Comparison of ENCODE assay signal across 10 mouse cellular contexts in the genomic region with DNA sequence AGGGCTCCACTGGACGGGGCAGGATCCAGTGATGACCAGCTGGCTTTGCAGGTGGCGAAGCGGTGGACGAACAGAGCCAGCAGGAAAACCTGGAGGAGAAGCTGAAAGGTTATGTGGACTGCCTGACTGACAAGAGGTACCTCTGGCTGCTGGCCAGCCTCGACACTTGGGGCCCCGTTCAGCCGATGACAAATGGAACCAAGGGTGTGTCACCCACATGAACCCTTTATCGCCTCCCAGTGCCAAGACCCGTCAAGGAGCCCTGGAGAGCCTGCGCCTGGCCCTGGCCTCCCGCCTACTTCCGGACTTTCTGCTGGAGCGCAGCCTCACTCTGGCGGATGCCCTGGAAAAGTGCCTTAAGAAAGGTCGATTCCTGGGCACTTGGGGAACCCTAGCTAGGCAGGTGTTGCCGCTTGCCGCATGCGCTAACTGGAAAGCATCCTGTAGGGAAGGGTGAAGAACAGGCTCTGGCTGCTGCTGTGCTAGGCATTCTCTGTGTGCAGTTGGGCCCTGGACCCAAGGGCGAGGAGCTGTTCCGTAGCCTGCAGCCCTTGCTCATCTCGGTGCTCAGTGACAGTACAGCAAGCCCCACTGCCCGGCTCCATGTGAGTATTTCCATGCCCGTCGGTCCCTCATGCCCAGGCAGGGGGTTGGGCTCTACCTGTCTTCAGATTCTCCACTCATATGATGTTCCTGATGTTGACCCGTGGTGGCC. TPM values are rescaled to one million over a fixed set of nuclear protein-coding genes. Genes with fewer than 3 reads are reported as not detected.
DNase-seq lines count a peak whose midpoint lies in the region; ATAC-seq and TF ChIP-seq lines count a peak whose summit lies in the region.
"Had no signal": no experiment of that assay in that cellular context is flagged by ENCODE, and none has a peak within 500 bp of the region (broad histone marks: within the 10 kb centered on the region; RNA-seq: fewer than 3 reads in every experiment).

No protein-coding gene starts in this region.

- TF ChIP-seq CTCF in stomach, postnatal 0 days (IDR thresholded peaks at IDR 0.05; ENCODE audit: low read depth) = peak; percentile 29; the same call in 1 of the 2 replicates
- TF ChIP-seq CTCF in hindbrain, postnatal 0 days (IDR thresholded peaks at IDR 0.05; ENCODE audit: low read depth) = no peak

- no peak overlapping the region; the same call in 1 of the 2 replicates for H3K4me2 ChIP-seq in kidney, embryonic 15.5 days
- peak overlapping the region; percentile 44 for H3K4me2 ChIP-seq in heart, embryonic 16.5 days (ENCODE audit: low read depth, low read length)
- H3K4me2 ChIP-seq in stomach, postnatal 0 days (replicated peaks; ENCODE audit: low read depth) = peak overlapping the region; percentile 29; the same call in 1 of the 2 replicates
- H3K4me2 ChIP-seq in hindbrain, postnatal 0 days (ENCODE audit: low read depth, low read length) = no peak overlapping the region
- H3K4me2 ChIP-seq: hindbrain, embryonic 12.5 days had no signal

- no peak overlapping the region for H3K4me3 ChIP-seq in kidney, embryonic 15.5 days (replicated peaks)
- peak overlapping the region; percentile 12; the same call in 1 of the 2 replicates for H3K4me3 ChIP-seq in heart, embryonic 16.5 days (ENCODE audit: low read length)
- 0 out of 2 replicates have a peak overlapping the region, but pooled peaks have one; percentile 6 for H3K4me3 ChIP-seq in stomach, postnatal 0 days (ENCODE audit: low read depth, low read length)
- no peak overlapping the region for H3K4me3 ChIP-seq in hindbrain, postnatal 0 days (ENCODE audit: low read length)
- H3K4me3 ChIP-seq: hindbrain, embryonic 12.5 days had no signal

- H3K9ac ChIP-seq in kidney, embryonic 15.5 days = no peak overlapping the region
- H3K9ac ChIP-seq in heart, embryonic 16.5 days (ENCODE audit: low read length) = peak overlapping the region; percentile 51
- H3K9ac ChIP-seq in stomach, postnatal 0 days (ENCODE audit: low read length) = peak overlapping the region; percentile 13; the same call in 1 of the 2 replicates
- no peak overlapping the region for H3K9ac ChIP-seq in hindbrain, postnatal 0 days (replicated peaks; ENCODE audit: low read length)
- H3K9ac ChIP-seq: hindbrain, embryonic 12.5 days had no signal

- TF ChIP-seq EP300 in stomach, postnatal 0 days (optimal IDR thresholded peaks at IDR 0.05) = no peak

- 84% methylated on average over 25 of the region's 25 CpGs for WGBS in kidney, embryonic 15.5 days
- 62% methylated on average over 25 of the region's 25 CpGs for WGBS in heart, embryonic 16.5 days
- 65% methylated on average over 25 of the region's 25 CpGs for WGBS in stomach, postnatal 0 days
- WGBS in hindbrain, postnatal 0 days = 88% methylated on average over 25 of the region's 25 CpGs

- H3K27ac ChIP-seq in kidney, embryonic 15.5 days = no peak overlapping the region
- peak overlapping the region; percentile 73 for H3K27ac ChIP-seq in heart, embryonic 16.5 days (ENCODE audit: low read length)
- H3K27ac ChIP-seq in stomach, postnatal 0 days (replicated peaks) = peak overlapping the region; percentile 89
- no peak overlapping the region for H3K27ac ChIP-seq in hindbrain, postnatal 0 days
- H3K27ac ChIP-seq: hindbrain, embryonic 12.5 days had no signal

- H3K27me3 ChIP-seq in kidney, embryonic 15.5 days = no peaks in the 10 kb centered on the region
- H3K27me3 ChIP-seq in heart, embryonic 16.5 days (ENCODE audit: control insufficient read depth, insufficient read depth, low read length) = no peaks in the 10 kb centered on the region
- H3K27me3 ChIP-seq in stomach, postnatal 0 days (ENCODE audit: control insufficient read depth, insufficient read depth, low read length) = no peaks in the 10 kb centered on the region
- H3K27me3 ChIP-seq in hindbrain, postnatal 0 days (ENCODE audit: insufficient read depth, low read length) = no peaks in the 10 kb centered on the region
- H3K27me3 ChIP-seq: hindbrain, embryonic 12.5 days; Patski had no signal

- peaks cover 55% of the 10 kb centered on the region for H3K36me3 ChIP-seq in kidney, embryonic 15.5 days
- peaks cover 28% of the 10 kb centered on the region for H3K36me3 ChIP-seq in heart, embryonic 16.5 days (ENCODE audit: control insufficient read depth, insufficient read depth)
- H3K36me3 ChIP-seq in stomach, postnatal 0 days (ENCODE audit: control insufficient read depth, insufficient read depth, low read length) = peaks cover 30% of the 10 kb centered on the region
- peaks cover 26% of the 10 kb centered on the region for H3K36me3 ChIP-seq in hindbrain, postnatal 0 days (ENCODE audit: insufficient read depth, low read length)

- intact Hi-C loops in left cerebral cortex, postnatal 25 days (cut with DNase I) = no loop called here

- no peaks in the 10 kb centered on the region for H3K9me3 ChIP-seq in kidney, embryonic 15.5 days (replicated peaks)
- no peaks in the 10 kb centered on the region for H3K9me3 ChIP-seq in heart, embryonic 16.5 days (replicated peaks; ENCODE audit: control insufficient read depth, low read length)
- H3K9me3 ChIP-seq in stomach, postnatal 0 days (ENCODE audit: control insufficient read depth, low read length) = no peaks in the 10 kb centered on the region
- no peaks in the 10 kb centered on the region for H3K9me3 ChIP-seq in hindbrain, postnatal 0 days (ENCODE audit: low read length)
- H3K9me3 ChIP-seq: hindbrain, embryonic 12.5 days had no signal

- peak; percentile 73 for DNase-seq in kidney, adult 18-20 months
- DNase-seq in lung, adult 18-20 months = peak; percentile 89 to 93
- peak; percentile 94 for DNase-seq in stomach, postnatal 0 days (ENCODE audit: low spot score)
- no peak for DNase-seq in left cerebral cortex, postnatal 25 days (ENCODE audit: low spot score in 2 of 2)
- DNase-seq in hindbrain, postnatal 0 days (ENCODE audit: low spot score) = no peak
- no peak for DNase-seq in embryo, embryonic 10 days (ENCODE audit: low spot score)

- peaks cover 20% of the 10 kb centered on the region for H3K4me1 ChIP-seq in kidney, embryonic 15.5 days
- H3K4me1 ChIP-seq in heart, embryonic 16.5 days (ENCODE audit: control insufficient read depth, insufficient read depth, low read length) = peaks cover 58% of the 10 kb centered on the region
- peaks cover 4% of the 10 kb centered on the region for H3K4me1 ChIP-seq in stomach, postnatal 0 days (replicated peaks; ENCODE audit: control insufficient read depth, insufficient read depth)
- H3K4me1 ChIP-seq in hindbrain, postnatal 0 days (ENCODE audit: insufficient read depth, low read length) = peaks cover 9% of the 10 kb centered on the region; the same call in 1 of the 2 replicates

- no peak for ATAC-seq in kidney, embryonic 15.5 days (replicated peaks; ENCODE audit: low FRiP score)
- ATAC-seq in heart, embryonic 16.5 days (replicated peaks; ENCODE audit: extremely low read depth, insufficient read depth, low FRiP score) = no peak
- ATAC-seq in stomach, postnatal 0 days (ENCODE audit: low FRiP score, low TSS enrichment) = peak; percentile 68
- no peak for ATAC-seq in hindbrain, postnatal 0 days
- ATAC-seq: Patski had no signal

RNA-seq across cellular contexts. Expression of a gene that starts 2.8 kb away (rescaled TPM):
- polyA plus RNA-seq in kidney, embryonic 15.5 days (2015; fragmentation: Nextera tagmentation; extraction: Ambion mirVana) = 47.8 and 55.8 TPM in 2 replicates
- 45.7 and 46.5 TPM in 2 replicates for polyA plus RNA-seq in heart, embryonic 16.5 days (2015; fragmentation: Nextera tagmentation; extraction: Ambion mirVana)
- polyA plus RNA-seq in stomach, postnatal 0 days (2015; fragmentation: Nextera tagmentation; extraction: Ambion mirVana) = 35.5 and 42.7 TPM in 2 replicates
- 10 to 100 TPM; 11.1 to 13.3 TPM for total RNA-seq in left cerebral cortex, postnatal 25 days (2021)
- total RNA-seq in hindbrain, postnatal 0 days (2014; rRNA removed) = 7.6 and 10.9 TPM in 2 replicates
- polyA plus RNA-seq in hindbrain, postnatal 0 days (2015; fragmentation: Nextera tagmentation; extraction: Ambion mirVana) = 9.0 and 9.3 TPM in 2 replicates

RNA-seq across cellular contexts. Expression of a gene that starts 9.6 kb away (rescaled TPM):
- polyA plus RNA-seq in kidney, embryonic 15.5 days (2015; fragmentation: Nextera tagmentation; extraction: Ambion mirVana) = 1.3 TPM in 2 replicates
- 0.54 and 0.69 TPM in 2 replicates for polyA plus RNA-seq in heart, embryonic 16.5 days (2015; fragmentation: Nextera tagmentation; extraction: Ambion mirVana)
- polyA plus RNA-seq in stomach, postnatal 0 days (2015; fragmentation: Nextera tagmentation; extraction: Ambion mirVana) = 1.3 and 1.4 TPM in 2 replicates
- total RNA-seq in left cerebral cortex, postnatal 25 days (2021) = 1 to 10 TPM in 1 of 2 experiments, under 1 TPM in 1; 0.96 to 1.1 TPM
- total RNA-seq in hindbrain, postnatal 0 days (2014; rRNA removed) = 3.3 and 4.9 TPM in 2 replicates
- 1.7 and 1.9 TPM in 2 replicates for polyA plus RNA-seq in hindbrain, postnatal 0 days (2015; fragmentation: Nextera tagmentation; extraction: Ambion mirVana)

RNA-seq across cellular contexts. Expression of a gene that starts 11.5 kb away (rescaled TPM):
- 16.0 and 19.3 TPM in 2 replicates for polyA plus RNA-seq in kidney, embryonic 15.5 days (2015; fragmentation: Nextera tagmentation; extraction: Ambion mirVana)
- 15.1 and 19.2 TPM in 2 replicates for polyA plus RNA-seq in heart, embryonic 16.5 days (2015; fragmentation: Nextera tagmentation; extraction: Ambion mirVana)
- 13.3 and 14.7 TPM in 2 replicates for polyA plus RNA-seq in stomach, postnatal 0 days (2015; fragmentation: Nextera tagmentation; extraction: Ambion mirVana)
- total RNA-seq in left cerebral cortex, postnatal 25 days (2021) = 10 to 100 TPM; 10.8 to 11.3 TPM
- total RNA-seq in hindbrain, postnatal 0 days (2014; rRNA removed) = 29.9 and 32.8 TPM in 2 replicates
- 17.8 and 19.4 TPM in 2 replicates for polyA plus RNA-seq in hindbrain, postnatal 0 days (2015; fragmentation: Nextera tagmentation; extraction: Ambion mirVana)

RNA-seq across cellular contexts. Expression of a gene that starts 13.5 kb away (rescaled TPM):
- polyA plus RNA-seq in kidney, embryonic 15.5 days (2015; fragmentation: Nextera tagmentation; extraction: Ambion mirVana) = 8.6 and 10.5 TPM in 2 replicates
- 7.5 and 8.4 TPM in 2 replicates for polyA plus RNA-seq in heart, embryonic 16.5 days (2015; fragmentation: Nextera tagmentation; extraction: Ambion mirVana)
- polyA plus RNA-seq in stomach, postnatal 0 days (2015; fragmentation: Nextera tagmentation; extraction: Ambion mirVana) = 7.2 and 8.0 TPM in 2 replicates
- total RNA-seq in left cerebral cortex, postnatal 25 days (2021) = 1 to 10 TPM; 5.0 to 7.4 TPM
- total RNA-seq in hindbrain, postnatal 0 days (2014; rRNA removed) = 3.4 and 7.7 TPM in 2 replicates
- 3.3 and 4.9 TPM in 2 replicates for polyA plus RNA-seq in hindbrain, postnatal 0 days (2015; fragmentation: Nextera tagmentation; extraction: Ambion mirVana)

RNA-seq across cellular contexts. Expression of a gene that starts 18.8 kb away (rescaled TPM):
- polyA plus RNA-seq in kidney, embryonic 15.5 days (2015; fragmentation: Nextera tagmentation; extraction: Ambion mirVana) = 21.1 and 22.5 TPM in 2 replicates
- 11.0 and 12.0 TPM in 2 replicates for polyA plus RNA-seq in heart, embryonic 16.5 days (2015; fragmentation: Nextera tagmentation; extraction: Ambion mirVana)
- polyA plus RNA-seq in stomach, postnatal 0 days (2015; fragmentation: Nextera tagmentation; extraction: Ambion mirVana) = 16.3 and 19.1 TPM in 2 replicates
- total RNA-seq in left cerebral cortex, postnatal 25 days (2021) = 1 to 10 TPM; 3.4 to 3.5 TPM
- 11.2 and 14.6 TPM in 2 replicates for total RNA-seq in hindbrain, postnatal 0 days (2014; rRNA removed)
- 8.3 and 9.0 TPM in 2 replicates for polyA plus RNA-seq in hindbrain, postnatal 0 days (2015; fragmentation: Nextera tagmentation; extraction: Ambion mirVana)

Comparison
In these comparisons a context has a peak if more than half of its experiments do, and no peak if none do; other contexts are left out.
1. DNase-seq: peak in kidney, adult 18-20 months (single experiment), lung, adult 18-20 months (2 of 2) and stomach, postnatal 0 days (single experiment); none in left cerebral cortex, postnatal 25 days (0 of 2), hindbrain, postnatal 0 days (single experiment) and embryo, embryonic 10 days (single experiment).
2. H3K27ac ChIP-seq: peak in heart, embryonic 16.5 days (single experiment) and stomach, postnatal 0 days (single experiment); none in kidney, embryonic 15.5 days (single experiment) and hindbrain, postnatal 0 days (single experiment).
3. H3K4me2 ChIP-seq: peak in heart, embryonic 16.5 days (single experiment) and stomach, postnatal 0 days (single experiment); none in kidney, embryonic 15.5 days (single experiment) and hindbrain, postnatal 0 days (single experiment).
4. H3K4me3 ChIP-seq: peak in heart, embryonic 16.5 days (single experiment) and stomach, postnatal 0 days (single experiment); none in kidney, embryonic 15.5 days (single experiment) and hindbrain, postnatal 0 days (single experiment).
5. H3K9ac ChIP-seq: peak in heart, embryonic 16.5 days (single experiment) and stomach, postnatal 0 days (single experiment); none in kidney, embryonic 15.5 days (single experiment) and hindbrain, postnatal 0 days (single experiment).